Comparison of ENCODE assay signal across 11 mouse cellular contexts in genomic region chr10:24190392-24190791, GRCm38 (mm10). TPM values are rescaled to one million over a fixed set of nuclear protein-coding genes. Genes with fewer than 3 reads are reported as not detected.
DNase-seq lines count a peak whose midpoint lies in the region; ATAC-seq and TF ChIP-seq lines count a peak whose summit lies in the region.
"Had no signal": no experiment of that assay in that cellular context is flagged by ENCODE, and none has a peak within 500 bp of the region (broad histone marks: within the 10 kb centered on the region; RNA-seq: fewer than 3 reads in every experiment).

No protein-coding gene starts in this region.

- peaks cover 23% of the 10 kb centered on the region for H3K36me3 ChIP-seq in heart, postnatal 0 days (replicated peaks; ENCODE audit: control insufficient read depth, insufficient read depth, low read length)
- peaks cover 24% of the 10 kb centered on the region for H3K36me3 ChIP-seq in liver, adult 2 months (ENCODE audit: control insufficient read depth, insufficient read depth, low read length)
- peaks cover 18% of the 10 kb centered on the region for H3K36me3 ChIP-seq in liver, embryonic 12.5 days

- TF ChIP-seq CTCF in heart, postnatal 0 days (IDR thresholded peaks at IDR 0.05; ENCODE audit: low read depth) = peak; percentile 30
- peak; percentile 43; the same call in 1 of the 2 replicates for TF ChIP-seq CTCF in liver, adult 2 months (IDR thresholded peaks at IDR 0.05; ENCODE audit: low read depth, low read length)

- H3K27ac ChIP-seq in heart, postnatal 0 days (ENCODE audit: low read depth) = no peak overlapping the region
- no peak overlapping the region for H3K27ac ChIP-seq in liver, adult 2 months (replicated peaks; ENCODE audit: insufficient read depth, low read depth, low read length)
- no peak overlapping the region for H3K27ac ChIP-seq in liver, embryonic 12.5 days
- H3K27ac ChIP-seq: embryonic facial prominence, embryonic 12.5 days; heart, embryonic 13.5 days had no signal

- 39% methylated on average over 7 of the region's 7 CpGs for WGBS in heart, postnatal 0 days
- WGBS in liver, adult 2 months = 60% methylated on average over 7 of the region's 7 CpGs
- 73% methylated on average over 7 of the region's 7 CpGs for WGBS in liver, embryonic 12.5 days (ENCODE audit: insufficient replicate concordance)

- H3K4me2 ChIP-seq in heart, postnatal 0 days (ENCODE audit: low read depth, low read length) = no peak overlapping the region
- H3K4me2 ChIP-seq in liver, embryonic 12.5 days = no peak overlapping the region
- H3K4me2 ChIP-seq: embryonic facial prominence, embryonic 12.5 days; heart, embryonic 13.5 days had no signal

- no peak for TF ChIP-seq POLR2A in liver, adult 2 months (IDR thresholded peaks at IDR 0.05; ENCODE audit: extremely low read depth, insufficient read depth, low read length)

- no peak for DNase-seq in heart, postnatal 0 days (ENCODE audit: low spot score)
- DNase-seq in heart, adult 9 months (ENCODE audit: low spot score in 2 of 2) = no peak
- no peak for DNase-seq in liver, adult 2 months (ENCODE audit: extremely low read depth, low read depth, low spot score)
- peak; percentile 36 for DNase-seq in NIH3T3 (ENCODE audit: low read depth)
- DNase-seq in embryo, embryonic 11 days = peak; percentile 37
- DNase-seq in urinary bladder, postnatal 25 days (ENCODE audit: low spot score) = no peak
- DNase-seq: lung, adult 2 months had no signal

- H3K27me3 ChIP-seq in heart, postnatal 0 days (ENCODE audit: control insufficient read depth, insufficient read depth, low read length) = no peaks in the 10 kb centered on the region
- H3K27me3 ChIP-seq in liver, adult 2 months (ENCODE audit: control insufficient read depth, insufficient read depth, low read length) = no peaks in the 10 kb centered on the region
- H3K27me3 ChIP-seq in liver, embryonic 12.5 days (replicated peaks) = no peaks in the 10 kb centered on the region
- H3K27me3 ChIP-seq: embryonic facial prominence, embryonic 12.5 days; heart, embryonic 13.5 days had no signal

- ATAC-seq in heart, postnatal 0 days (ENCODE audit: insufficient read depth, low read depth) = no peak
- ATAC-seq in liver, embryonic 12.5 days = no peak
- ATAC-seq: inflammation-experienced regulatory T-cells, adult 6 months had no signal

- H3K79me2 ChIP-seq in liver, adult 2 months (ENCODE audit: control insufficient read depth, insufficient read depth, low read length) = no peaks in the 10 kb centered on the region

- H3K4me3 ChIP-seq in heart, postnatal 0 days (ENCODE audit: low read depth, low read length) = no peak overlapping the region
- H3K4me3 ChIP-seq in liver, adult 2 months (ENCODE audit: insufficient read depth, low read depth, low read length) = no peak overlapping the region
- no peak overlapping the region for H3K4me3 ChIP-seq in liver, embryonic 12.5 days
- H3K4me3 ChIP-seq: embryonic facial prominence, embryonic 12.5 days; heart, embryonic 13.5 days had no signal

- TF ChIP-seq EP300 in heart, postnatal 0 days (IDR thresholded peaks at IDR 0.05; ENCODE audit: low read depth) = no peak

- no peak overlapping the region for H3K9ac ChIP-seq in heart, postnatal 0 days (replicated peaks; ENCODE audit: low read depth, low read length)
- H3K9ac ChIP-seq in liver, adult 2 months (ENCODE audit: low read depth, low read length) = no peak overlapping the region
- H3K9ac ChIP-seq in liver, embryonic 12.5 days = no peak overlapping the region
- H3K9ac ChIP-seq: embryonic facial prominence, embryonic 12.5 days; heart, embryonic 13.5 days had no signal

- H3K9me3 ChIP-seq in heart, postnatal 0 days (replicated peaks; ENCODE audit: control insufficient read depth, low read length) = no peaks in the 10 kb centered on the region
- no peaks in the 10 kb centered on the region for H3K9me3 ChIP-seq in liver, embryonic 12.5 days (replicated peaks)
- H3K9me3 ChIP-seq: embryonic facial prominence, embryonic 12.5 days; heart, embryonic 13.5 days had no signal

- H3K4me1 ChIP-seq in heart, postnatal 0 days (ENCODE audit: control insufficient read depth, insufficient read depth) = no peaks in the 10 kb centered on the region
- H3K4me1 ChIP-seq in liver, adult 2 months (ENCODE audit: control insufficient read depth, insufficient read depth, low read length) = no peaks in the 10 kb centered on the region
- H3K4me1 ChIP-seq in liver, embryonic 12.5 days = no peaks in the 10 kb centered on the region
- H3K4me1 ChIP-seq: embryonic facial prominence, embryonic 12.5 days; heart, embryonic 13.5 days had no signal

RNA-seq across cellular contexts. Expression of gene Moxd1, which starts 32.9 kb away (rescaled TPM):
- total RNA-seq in heart, postnatal 0 days (2014; rRNA removed; ENCODE audit: low replicate concordance) = 0.46 and 3.2 TPM in 2 replicates
- 1.5 and 2.6 TPM in 2 replicates for polyA plus RNA-seq in heart, postnatal 0 days (2015; fragmentation: Nextera tagmentation; extraction: Ambion mirVana)
- total RNA-seq in liver, adult 2 months (2014; rRNA removed) = not detected in 2 replicates
- polyA plus RNA-seq in liver, adult 2 months (2012; rRNA removed) = not detected in 2 replicates
- 1.0 and 1.1 TPM in 2 replicates for polyA plus RNA-seq in liver, embryonic 12.5 days (2016; fragmentation: Nextera tagmentation; extraction: Ambion mirVana)
- polyA plus RNA-seq: inflammation-experienced regulatory T-cells, adult 6 months had no signal

RNA-seq across cellular contexts. Expression of gene Stx7, which starts 41.3 kb away (rescaled TPM):
- 30.1 and 35.6 TPM in 2 replicates for total RNA-seq in heart, postnatal 0 days (2014; rRNA removed; ENCODE audit: low replicate concordance)
- polyA plus RNA-seq in heart, postnatal 0 days (2015; fragmentation: Nextera tagmentation; extraction: Ambion mirVana) = 67.8 and 68.8 TPM in 2 replicates
- total RNA-seq in liver, adult 2 months (2014; rRNA removed) = 13.1 and 16.9 TPM in 2 replicates
- polyA plus RNA-seq in liver, adult 2 months (2012; rRNA removed) = 19.2 and 22.5 TPM in 2 replicates
- polyA plus RNA-seq in liver, embryonic 12.5 days (2016; fragmentation: Nextera tagmentation; extraction: Ambion mirVana) = 34.0 TPM in 2 replicates

Comparison
In these comparisons a context has a peak if more than half of its experiments do, and no peak if none do; other contexts are left out.
1. DNase-seq: peak in NIH3T3 (single experiment) and embryo, embryonic 11 days (single experiment); none in heart, postnatal 0 days (single experiment), heart, adult 9 months (0 of 2), liver, adult 2 months (single experiment) and urinary bladder, postnatal 25 days (single experiment).